Mouse (Mus musculus) retina, embryonic 14.5 days (tissue): ENCODE data around the gene Gatad2b.
"Not testable (repeated sequence)": the region's sequence is repeated elsewhere in the genome, so short reads cannot be mapped to it uniquely, and the experiment has no call there.

Experiments
- DNase-seq: peaks from one replicate; pipeline ENCODE4 v3.0.0-alpha.2; 2015; ENCODE audit warnings: low spot score

Gatad2b gene

DNA sequence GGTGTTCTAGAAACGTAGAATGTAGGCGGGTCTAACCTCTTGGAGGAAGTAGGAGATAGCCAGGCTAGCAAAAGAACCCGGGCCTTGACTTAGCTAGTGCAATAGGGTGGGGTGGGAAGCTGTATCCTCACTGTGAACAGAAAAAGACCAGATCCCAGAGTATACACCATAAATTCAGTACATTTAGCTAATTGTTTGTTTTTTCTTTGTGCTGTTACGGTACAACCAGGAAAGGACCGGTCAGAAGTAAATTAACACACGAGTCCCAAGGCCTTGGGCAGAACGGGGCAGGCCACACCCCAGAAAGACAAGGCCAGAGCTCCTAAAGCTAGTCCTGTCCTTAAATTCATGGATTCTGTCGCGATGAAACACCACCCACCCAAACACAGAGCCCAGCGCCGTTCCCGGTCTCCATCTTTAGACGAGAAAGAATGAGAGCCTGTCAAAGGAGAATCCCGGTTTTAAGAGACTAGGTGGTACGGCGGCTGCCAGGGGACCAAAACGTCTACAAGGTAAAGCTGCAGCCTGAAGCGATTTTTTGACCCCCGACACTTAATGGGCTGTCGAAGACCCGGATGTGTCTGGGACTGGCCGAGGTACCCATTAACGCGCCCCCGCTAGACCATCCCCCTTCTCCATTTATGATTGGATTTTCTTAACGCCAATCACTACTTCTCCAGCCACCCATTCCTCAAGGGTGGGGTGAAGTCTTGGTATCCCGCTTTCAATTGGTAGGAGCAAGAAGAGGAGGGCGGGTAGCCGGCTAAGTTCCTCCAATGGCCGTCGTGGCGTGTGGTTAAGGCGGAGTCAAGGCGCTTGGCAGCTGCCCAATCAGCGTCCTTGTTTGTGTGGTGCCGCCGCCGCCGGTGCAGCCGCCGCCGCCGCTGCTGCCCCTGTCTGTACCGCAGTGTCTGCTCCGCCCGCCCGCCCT is at the start of gene Gatad2b:
Gene Gatad2b (plus strand): TSS at position 834 of the 931 bp plus-strand sequence.
- DNase-seq, result peak; percentile 100

- no peak for DNase-seq
Measured at GRCm38 (mm10) chr3:90245406-90245805, 47.6 kb upstream of the Gatad2b start.

GRCm38 (mm10) chr3:90247630-90247959 is 45.4 kb upstream of the Gatad2b start:
- DNase-seq, result no peak

- peak; percentile 98 for DNase-seq
Measured at GRCm38 (mm10) chr3:90247960-90248745, 44.8 kb upstream of the Gatad2b start, which contains the start of gene Slc39a1. Gene Slc39a1 (plus strand): TSS chr3:90248172.

- peak; percentile 21 for DNase-seq
Measured at GRCm38 (mm10) chr3:90248746-90249100, 44.3 kb upstream of the Gatad2b start.

- no peak for DNase-seq
Measured at GRCm38 (mm10) chr3:90250791-90251190, 42.2 kb upstream of the Gatad2b start.

DNA sequence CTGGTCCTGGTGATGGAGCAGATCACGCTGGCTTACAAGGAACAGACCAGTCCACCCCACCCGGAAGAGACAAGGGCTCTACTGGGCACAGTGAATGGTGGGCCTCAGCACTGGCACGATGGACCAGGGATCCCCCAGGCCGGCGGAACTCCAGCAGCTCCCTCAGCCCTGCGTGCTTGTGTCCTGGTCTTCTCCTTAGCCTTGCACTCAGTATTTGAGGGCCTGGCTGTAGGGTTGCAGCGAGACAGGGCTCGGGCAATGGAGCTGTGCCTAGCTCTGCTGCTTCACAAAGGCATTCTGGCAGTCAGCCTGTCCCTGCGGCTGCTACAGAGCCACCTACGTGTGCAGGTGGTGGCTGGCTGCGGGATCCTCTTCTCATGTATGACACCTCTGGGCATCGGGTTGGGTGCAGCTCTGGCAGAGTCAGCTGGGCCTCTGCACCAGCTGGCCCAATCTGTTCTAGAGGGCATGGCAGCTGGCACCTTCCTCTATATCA is 41.2 kb upstream of the Gatad2b start:
- DNase-seq, result not testable (repeated sequence)

DNA sequence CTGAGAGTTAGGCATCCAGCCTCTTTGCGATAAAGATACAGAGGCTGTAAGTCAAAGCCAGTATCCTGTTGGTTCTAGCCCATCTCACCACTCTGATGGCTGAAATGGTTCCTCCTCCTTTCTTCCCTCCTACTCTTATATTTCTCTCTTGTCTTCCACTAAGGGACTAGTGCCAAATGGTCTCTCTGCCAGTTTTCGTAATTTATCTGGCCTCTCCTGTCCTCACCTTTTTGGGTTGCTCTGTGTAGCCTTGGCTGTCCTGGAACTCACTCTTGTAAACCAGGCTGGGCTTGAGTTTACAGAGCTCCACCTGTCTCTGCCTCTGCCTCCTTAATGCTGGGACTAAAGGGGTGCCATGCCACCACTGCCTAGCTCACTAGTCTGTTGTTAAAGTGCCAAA is 40.3 kb upstream of the Gatad2b start:
- not testable (repeated sequence) for DNase-seq

GRCm38 (mm10) chr3:90253174-90253573 is 39.8 kb upstream of the Gatad2b start:
- not testable (repeated sequence) for DNase-seq

GRCm38 (mm10) chr3:90253653-90254418 is 39.1 kb upstream of the Gatad2b start, which contains the start of gene Crtc2:
Gene Crtc2 (plus strand): TSS chr3:90254163.
- DNase-seq, result peak; percentile 94

GRCm38 (mm10) chr3:90254419-90255193 is 38.4 kb upstream of the Gatad2b start:
- DNase-seq, result peak; percentile 17

GRCm38 (mm10) chr3:90255194-90255565 is 37.8 kb upstream of the Gatad2b start:
- DNase-seq, result no peak

DNA sequence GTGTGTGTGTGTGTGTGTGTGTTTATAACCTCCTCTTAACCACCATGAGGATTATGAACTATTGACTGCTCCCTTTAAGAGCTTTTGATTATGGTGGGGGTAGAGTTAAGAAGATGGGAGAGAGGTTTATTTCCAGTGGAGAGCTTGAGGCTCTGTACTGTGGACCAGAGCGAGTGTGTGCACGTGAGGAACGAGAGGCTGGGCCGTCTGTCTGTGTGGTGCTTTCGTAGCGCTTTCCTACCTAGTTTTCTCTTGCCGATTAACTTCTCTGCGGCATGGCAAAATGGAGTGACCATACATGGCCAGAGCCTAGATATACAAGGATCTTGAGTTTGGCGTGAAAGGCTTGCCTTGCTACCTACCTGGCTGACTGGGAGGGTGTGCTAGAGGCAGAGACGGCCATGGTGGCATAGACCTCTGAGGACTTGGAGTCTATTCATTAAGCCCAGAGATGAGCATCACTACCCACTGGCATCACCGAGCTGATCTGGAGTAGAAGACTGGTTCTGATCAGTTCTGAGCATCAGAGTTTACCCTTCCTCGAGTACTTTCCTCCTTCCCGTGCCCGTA is 37.1 kb upstream of the Gatad2b start:
- DNase-seq, result no peak

GRCm38 (mm10) chr3:90256731-90257530 is 36.0 kb upstream of the Gatad2b start:
- no peak for DNase-seq

GRCm38 (mm10) chr3:90258521-90258920 is 34.5 kb upstream of the Gatad2b start:
- no peak for DNase-seq

DNA sequence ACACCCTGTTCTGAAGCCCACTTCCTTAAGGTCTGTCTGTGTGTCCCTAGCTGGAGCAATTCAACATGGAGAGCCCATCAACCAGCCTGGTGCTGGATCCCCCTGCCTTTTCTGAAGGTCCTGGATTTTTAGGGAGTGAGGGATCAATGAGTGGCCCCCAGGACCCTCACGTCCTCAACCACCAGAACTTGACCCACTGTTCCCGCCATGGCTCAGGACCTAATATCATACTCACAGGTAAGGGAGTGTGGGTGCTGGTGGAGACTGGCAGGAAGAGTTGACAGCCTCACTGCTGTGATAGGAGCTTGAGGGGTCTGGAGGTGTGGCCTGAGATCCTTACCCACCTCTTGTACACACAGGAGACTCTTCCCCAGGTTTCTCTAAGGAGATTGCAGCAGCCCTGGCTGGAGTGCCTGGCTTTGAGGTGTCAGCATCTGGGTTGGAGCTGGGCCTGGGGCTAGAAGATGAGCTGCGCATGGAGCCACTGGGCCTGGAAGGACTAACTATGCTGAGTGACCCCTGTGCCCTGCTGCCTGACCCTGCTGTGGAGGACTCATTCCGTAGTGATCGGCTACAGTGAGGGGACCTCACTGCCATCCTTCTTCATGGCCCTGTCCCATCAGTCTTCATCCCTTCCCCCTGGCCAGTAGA is 29.7 kb upstream of the Gatad2b start:
- no peak for DNase-seq

DNA sequence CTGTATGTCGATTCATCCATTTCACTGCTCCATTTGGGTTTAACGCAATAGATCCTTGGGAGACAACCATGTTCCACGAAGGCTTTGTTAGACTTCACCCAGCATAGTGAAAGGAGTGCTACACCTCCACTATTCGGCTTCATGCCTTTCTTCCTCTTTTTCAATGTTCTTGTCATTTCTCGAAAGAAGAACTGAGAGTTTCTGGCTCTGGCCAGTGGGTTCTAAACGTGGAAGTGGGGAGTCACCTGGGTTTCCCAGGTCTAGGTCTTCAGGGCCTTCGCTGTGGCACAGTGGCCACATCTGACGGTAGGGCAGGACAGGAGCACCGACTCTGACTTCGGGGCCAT is 28.3 kb upstream of the Gatad2b start:
- DNase-seq, result no peak

- DNase-seq, result peak; percentile 88
Measured at GRCm38 (mm10) chr3:90265034-90265931, 27.7 kb upstream of the Gatad2b start, which contains the start of gene Dennd4b. Gene Dennd4b (plus strand): TSS chr3:90265185.
